Mouse (Mus musculus): ENCODE results near the gene Rnf167. TPM values are rescaled to one million over a fixed set of nuclear protein-coding genes. Genes with fewer than 3 reads are reported as not detected.

The Rnf167 gene
- polyA plus RNA-seq, 1 experiment from 2014 or later = 135 TPM

GRCm38 (mm10) chr11:70619101-70619500 lies 27.9 kb upstream of the Rnf167 start, which contains the start of gene Chrne:
Gene Chrne, minus strand, starts transcription at chr11:70619216.
- Histone ChIP-seq H3K9me3 (no peaks in the 10 kb centered on the region), H3K9ac (no peak within 1 kb of the TSS), H3K36me3 (no peaks in the 10 kb centered on the region), H3K4me2 (no peak within 1 kb of the TSS), H3K4me1 (peaks cover 18% of the 10 kb centered on the region), H3K27ac (no peak within 1 kb of the TSS), H3K27me3 (peaks cover 7% of the 10 kb centered on the region; the same call in 1 of the 2 replicates), H3K4me3 (no peak within 1 kb of the TSS)
- 43% methylated on average over 1 of the region's 1 CpGs for WGBS
- no peak for ATAC-seq (ENCODE audit: insufficient number of reproducible peaks, insufficient read depth, low FRiP score, low TSS enrichment, low read depth)

GRCm38 (mm10) chr11:70621972-70622814 lies 24.8 kb upstream of the Rnf167 start:
- Histone ChIP-seq H3K4me1 (no peaks in the 10 kb centered on the region), H3K27ac (no peak overlapping the region), H3K36me3 (no peaks in the 10 kb centered on the region), H3K4me3 (no peak overlapping the region), H3K27me3 (no peaks in the 10 kb centered on the region), H3K9ac (peak overlapping the region; percentile 40; the same call in 1 of the 2 replicates), H3K4me2 (no peak overlapping the region), H3K9me3 (no peaks in the 10 kb centered on the region)
- no peak for ATAC-seq (ENCODE audit: insufficient number of reproducible peaks, insufficient read depth, low FRiP score, low TSS enrichment, low read depth)
- 49% methylated on average over 7 of the region's 7 CpGs for WGBS

- Histone ChIP-seq H3K9ac (no peak overlapping the region), H3K27me3 (no peaks in the 10 kb centered on the region), H3K36me3 (no peaks in the 10 kb centered on the region), H3K4me1 (no peaks in the 10 kb centered on the region), H3K4me3 (no peak overlapping the region), H3K4me2 (no peak overlapping the region), H3K27ac (no peak overlapping the region), H3K9me3 (no peaks in the 10 kb centered on the region)
- no peak for ATAC-seq (ENCODE audit: insufficient number of reproducible peaks, insufficient read depth, low FRiP score, low TSS enrichment, low read depth)
- WGBS = 79% methylated on average over 10 of the region's 10 CpGs
These were observed 23.8 kb upstream of the Rnf167 start for GRCm38 (mm10) chr11:70623053-70623742.

- no peaks in the 10 kb centered on the region for H3K9me3 ChIP-seq
- H3K27me3 ChIP-seq = no peaks in the 10 kb centered on the region
- WGBS = 49% methylated on average over 4 of the region's 4 CpGs
- no peaks in the 10 kb centered on the region for H3K36me3 ChIP-seq
- no peak overlapping the region for H3K4me3 ChIP-seq
- H3K4me1 ChIP-seq = no peaks in the 10 kb centered on the region
- no peak overlapping the region for H3K9ac ChIP-seq
- no peak overlapping the region for H3K27ac ChIP-seq
- no peak for ATAC-seq (ENCODE audit: insufficient number of reproducible peaks, insufficient read depth, low FRiP score, low TSS enrichment, low read depth)
- no peak overlapping the region for H3K4me2 ChIP-seq
These were observed 21.6 kb upstream of the Rnf167 start for GRCm38 (mm10) chr11:70625473-70625872.

GRCm38 (mm10) chr11:70626877-70627276 lies 20.2 kb upstream of the Rnf167 start:
- Histone ChIP-seq H3K4me2 (no peak overlapping the region), H3K4me1 (no peaks in the 10 kb centered on the region), H3K27me3 (no peaks in the 10 kb centered on the region), H3K27ac (no peak overlapping the region), H3K36me3 (no peaks in the 10 kb centered on the region), H3K9me3 (no peaks in the 10 kb centered on the region), H3K9ac (no peak overlapping the region), H3K4me3 (no peak overlapping the region)
- ATAC-seq (ENCODE audit: insufficient number of reproducible peaks, insufficient read depth, low FRiP score, low TSS enrichment, low read depth) = no peak
- WGBS = 66% methylated on average over 4 of the region's 4 CpGs

GRCm38 (mm10) chr11:70628431-70628830 lies 18.6 kb upstream of the Rnf167 start:
- no peak for ATAC-seq (ENCODE audit: insufficient number of reproducible peaks, insufficient read depth, low FRiP score, low TSS enrichment, low read depth)
- Histone ChIP-seq H3K4me2 (no peak overlapping the region), H3K36me3 (no peaks in the 10 kb centered on the region), H3K9ac (no peak overlapping the region), H3K4me1 (no peaks in the 10 kb centered on the region), H3K27ac (no peak overlapping the region), H3K4me3 (no peak overlapping the region), H3K27me3 (no peaks in the 10 kb centered on the region), H3K9me3 (no peaks in the 10 kb centered on the region)
- WGBS = 72% methylated on average over 2 of the region's 2 CpGs

- H3K4me2 ChIP-seq = no peak overlapping the region
These were observed 17.5 kb upstream of the Rnf167 start for GRCm38 (mm10) chr11:70629557-70629956.

GRCm38 (mm10) chr11:70630129-70630528 lies 16.9 kb upstream of the Rnf167 start:
- H3K4me1 ChIP-seq = no peaks in the 10 kb centered on the region
- no peak for ATAC-seq (ENCODE audit: insufficient number of reproducible peaks, insufficient read depth, low FRiP score, low TSS enrichment, low read depth)
- no peak overlapping the region for H3K4me3 ChIP-seq
- 71% methylated on average over 7 of the region's 7 CpGs for WGBS
- no peaks in the 10 kb centered on the region for H3K27me3 ChIP-seq
- no peaks in the 10 kb centered on the region for H3K9me3 ChIP-seq
- H3K27ac ChIP-seq = no peak overlapping the region
- H3K4me2 ChIP-seq = no peak overlapping the region
- no peak overlapping the region for H3K9ac ChIP-seq
- H3K36me3 ChIP-seq = no peaks in the 10 kb centered on the region

More at GRCm38 (mm10) chr11:70629557-70629956, 17.5 kb upstream of the Rnf167 start:
- no peaks in the 10 kb centered on the region for H3K4me1 ChIP-seq
- no peak overlapping the region for H3K4me3 ChIP-seq
- no peaks in the 10 kb centered on the region for H3K9me3 ChIP-seq
- H3K36me3 ChIP-seq = no peaks in the 10 kb centered on the region
- 48% methylated on average over 5 of the region's 5 CpGs for WGBS
- H3K27ac ChIP-seq = no peak overlapping the region
- ATAC-seq (ENCODE audit: insufficient number of reproducible peaks, insufficient read depth, low FRiP score, low TSS enrichment, low read depth) = no peak
- H3K9ac ChIP-seq = no peak overlapping the region
- H3K27me3 ChIP-seq = no peaks in the 10 kb centered on the region

GRCm38 (mm10) chr11:70635601-70636000 lies 11.4 kb upstream of the Rnf167 start:
- Histone ChIP-seq H3K4me2 (no peak overlapping the region), H3K4me1 (no peaks in the 10 kb centered on the region), H3K4me3 (no peak overlapping the region), H3K36me3 (no peaks in the 10 kb centered on the region), H3K9me3 (no peaks in the 10 kb centered on the region), H3K27ac (no peak overlapping the region), H3K27me3 (no peaks in the 10 kb centered on the region), H3K9ac (no peak overlapping the region)
- WGBS = 77% methylated on average over 4 of the region's 4 CpGs
- no peak for ATAC-seq (ENCODE audit: insufficient number of reproducible peaks, insufficient read depth, low FRiP score, low TSS enrichment, low read depth)

- no peak for ATAC-seq (ENCODE audit: insufficient number of reproducible peaks, insufficient read depth, low FRiP score, low TSS enrichment, low read depth)
- 89% methylated on average over 1 of the region's 1 CpGs for WGBS
- H3K4me2 ChIP-seq = no peak overlapping the region
These were observed 9.3 kb upstream of the Rnf167 start for GRCm38 (mm10) chr11:70637764-70638163.

GRCm38 (mm10) chr11:70638293-70638692 lies 8.7 kb upstream of the Rnf167 start:
- Histone ChIP-seq H3K27ac (no peak overlapping the region), H3K4me2 (no peak overlapping the region), H3K27me3 (no peaks in the 10 kb centered on the region), H3K4me3 (no peak overlapping the region), H3K9me3 (no peaks in the 10 kb centered on the region), H3K36me3 (0 out of 2 replicates have a peak, but pooled peaks cover 6% of the 10 kb centered on the region), H3K9ac (no peak overlapping the region), H3K4me1 (no peaks in the 10 kb centered on the region)
- no peak for ATAC-seq (ENCODE audit: insufficient number of reproducible peaks, insufficient read depth, low FRiP score, low TSS enrichment, low read depth)
- WGBS = 87% methylated on average over 1 of the region's 1 CpGs

More at GRCm38 (mm10) chr11:70637764-70638163, 9.3 kb upstream of the Rnf167 start:
- Histone ChIP-seq H3K27ac (no peak overlapping the region), H3K4me1 (no peaks in the 10 kb centered on the region), H3K9ac (no peak overlapping the region), H3K27me3 (no peaks in the 10 kb centered on the region), H3K9me3 (no peaks in the 10 kb centered on the region), H3K36me3 (0 out of 2 replicates have a peak, but pooled peaks cover 1% of the 10 kb centered on the region), H3K4me3 (no peak overlapping the region)
